In the genomic region with DNA sequence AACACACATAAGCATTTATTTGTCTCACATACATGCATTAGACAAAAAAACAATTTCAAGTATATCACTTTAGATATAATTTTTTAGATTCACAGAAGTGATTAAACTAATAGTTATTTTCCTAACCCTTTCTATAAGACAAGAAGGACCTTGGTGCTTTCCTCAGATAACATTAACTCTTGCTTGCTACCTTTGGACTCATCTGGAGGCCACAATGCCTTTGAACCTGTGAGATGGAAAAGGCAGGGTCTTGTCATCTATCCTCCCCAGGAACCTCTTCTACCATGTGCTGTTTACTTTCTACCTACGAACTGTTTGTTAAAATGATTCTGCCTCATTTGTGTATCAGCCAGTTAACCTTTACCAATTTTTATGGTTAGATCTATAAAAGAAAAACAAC, we compare ENCODE assay signal across 17 mouse cellular contexts.
"Had no signal": no experiment of that assay in that cellular context is flagged by ENCODE, and none has a peak within 500 bp of the region (broad histone marks: within the 10 kb centered on the region; RNA-seq: fewer than 3 reads in every experiment).

No protein-coding gene starts in this region.

- H3K9ac ChIP-seq: neural tube, embryonic 12.5 days; neural tube, embryonic 13.5 days; neural tube, embryonic 15.5 days; stomach, embryonic 15.5 days had no signal

- H3K36me3 ChIP-seq: neural tube, embryonic 12.5 days; neural tube, embryonic 13.5 days; neural tube, embryonic 15.5 days; stomach, embryonic 15.5 days had no signal

- H3K27me3 ChIP-seq: neural tube, embryonic 12.5 days; neural tube, embryonic 13.5 days; neural tube, embryonic 15.5 days; stomach, embryonic 15.5 days had no signal

- H3K27ac ChIP-seq: neural tube, embryonic 12.5 days; neural tube, embryonic 13.5 days; neural tube, embryonic 15.5 days; stomach, embryonic 15.5 days; stomach, postnatal 0 days had no signal

- H3K9me3 ChIP-seq: neural tube, embryonic 12.5 days; neural tube, embryonic 13.5 days; neural tube, embryonic 15.5 days; stomach, embryonic 15.5 days had no signal

- DNase-seq: retina, postnatal 1 day; right cerebral cortex, adult 18-20 months; right cerebral cortex, postnatal 14 days; right cerebral cortex, postnatal 25 days; right cerebral cortex, postnatal 4 days; spleen, adult 18-20 months; thymus, adult 18-20 months; thymus, adult 2 months; thymus, postnatal 14 days; thymus, postnatal 25 days; thymus, postnatal 36 days; thymus, postnatal 4 days had no signal

- H3K4me1 ChIP-seq: neural tube, embryonic 12.5 days; neural tube, embryonic 13.5 days; neural tube, embryonic 15.5 days; stomach, embryonic 15.5 days had no signal

- H3K4me3 ChIP-seq: neural tube, embryonic 12.5 days; neural tube, embryonic 13.5 days; neural tube, embryonic 15.5 days; stomach, embryonic 15.5 days had no signal

- H3K4me2 ChIP-seq: neural tube, embryonic 12.5 days; neural tube, embryonic 13.5 days; neural tube, embryonic 15.5 days; stomach, embryonic 15.5 days had no signal
